Mouse (Mus musculus) duodenum, adult 2 months (tissue): ENCODE data around the gene Nkx2-3. TPM values are rescaled to one million over a fixed set of nuclear protein-coding genes. Genes with fewer than 3 reads are reported as not detected.

ENCODE experiments used
- polyA plus RNA-seq: library from polyadenylated mRNA; depleted of rRNA; stranded (reverse); fragments of >200 nt; gene quantifications from 2 replicates; pipeline ENCODE4 v1.2.3, GENCODE M21; 2012; ENCODE audit warnings: low replicate concordance; rRNA removed

Gene Nkx2-3
- polyA plus RNA-seq = 9.1 and 30.1 TPM in 2 replicates

GRCm38 (mm10) chr19:43612051-43612450, at the start of gene Nkx2-3:
Gene Nkx2-3 (plus strand): TSS chr19:43612325.

Other genes starting within 250 kb of the Nkx2-3 start
- gene Hpse2, start 224.0 kb upstream of the Nkx2-3 start, polyA plus RNA-seq = 0.38 and 0.44 TPM in 2 replicates
- gene Cnnm1, start 171.9 kb upstream of the Nkx2-3 start, polyA plus RNA-seq = 1.9 and 2.7 TPM in 2 replicates
- gene Got1, start 87.7 kb upstream of the Nkx2-3 start, polyA plus RNA-seq = 43.9 and 53.4 TPM in 2 replicates
- gene Slc25a28, start 62.6 kb downstream of the Nkx2-3 start, polyA plus RNA-seq = 73.7 and 74.1 TPM in 2 replicates
- gene Entpd7, start 77.3 kb downstream of the Nkx2-3 start, polyA plus RNA-seq = 16.7 and 23.5 TPM in 2 replicates
- 2.8 and 3.0 TPM in 2 replicates for gene Cutc, start 140.7 kb downstream of the Nkx2-3 start, polyA plus RNA-seq
- 7.4 and 9.5 TPM in 2 replicates for gene Cox15, start 140.7 kb downstream of the Nkx2-3 start, polyA plus RNA-seq
- 37.5 and 40.8 TPM in 2 replicates for gene Abcc2, start 169.9 kb downstream of the Nkx2-3 start, polyA plus RNA-seq